Mouse (Mus musculus) lung, postnatal 36 days (tissue): Measurements from ENCODE around the gene Med31.
"Not testable (repeated sequence)": the region's sequence is repeated elsewhere in the genome, so short reads cannot be mapped to it uniquely, and the experiment has no call there.

ENCODE experiments used
- DNase-seq: peaks from one replicate; pipeline ENCODE4 v3.0.0; 2022; ENCODE audit warnings: mixed read lengths

The Med31 gene

GRCm38 (mm10) chr11:72196506-72196905, 18.9 kb downstream of the Med31 start:
- DNase-seq: no peak

- DNase-seq: no peak
These were observed 21.1 kb downstream of the Med31 start for GRCm38 (mm10) chr11:72194259-72194658.

- DNase-seq: no peak
These were observed 24.5 kb downstream of the Med31 start for GRCm38 (mm10) chr11:72190857-72191256.

DNA sequence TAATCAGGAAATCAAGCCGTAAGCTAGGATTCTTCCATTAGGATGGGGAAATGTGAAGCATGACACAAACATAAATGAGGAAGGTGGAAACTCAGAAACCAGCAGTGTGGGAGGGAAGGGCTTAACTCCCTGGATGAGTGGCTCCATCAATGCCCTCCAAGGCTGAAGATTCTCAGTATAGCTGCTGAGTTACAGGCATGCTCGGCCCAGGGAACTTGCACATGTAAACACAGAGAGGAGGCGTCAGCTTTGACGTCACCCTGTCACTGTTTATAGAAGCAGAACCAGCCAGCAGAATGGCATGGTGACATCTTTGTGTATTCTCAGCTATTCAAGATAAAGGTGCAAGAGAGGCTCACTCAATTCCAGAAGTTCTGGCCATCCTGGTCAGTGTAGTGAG, 31.1 kb downstream of the Med31 start:
- peak; percentile 16 for DNase-seq

DNA sequence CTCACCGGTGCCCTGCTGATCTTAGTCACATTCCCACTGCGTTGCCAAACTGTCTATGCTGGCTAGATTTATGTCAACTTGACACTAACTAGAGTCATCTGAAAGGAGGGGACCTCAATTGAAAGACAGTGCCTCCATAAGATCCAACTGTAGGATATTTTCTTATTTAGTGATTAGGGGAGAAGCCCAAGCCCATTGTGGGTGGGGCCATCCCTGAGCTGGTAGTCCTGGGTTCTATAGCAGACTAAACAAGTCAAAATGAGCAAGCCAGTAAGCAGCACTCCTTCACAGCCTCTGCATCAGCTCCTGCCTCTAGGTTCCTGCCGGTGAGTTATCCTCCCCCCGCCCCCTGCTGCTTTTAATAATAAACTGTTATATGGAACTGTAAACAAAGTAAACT, 34.3 kb downstream of the Med31 start:
- no peak for DNase-seq

DNA sequence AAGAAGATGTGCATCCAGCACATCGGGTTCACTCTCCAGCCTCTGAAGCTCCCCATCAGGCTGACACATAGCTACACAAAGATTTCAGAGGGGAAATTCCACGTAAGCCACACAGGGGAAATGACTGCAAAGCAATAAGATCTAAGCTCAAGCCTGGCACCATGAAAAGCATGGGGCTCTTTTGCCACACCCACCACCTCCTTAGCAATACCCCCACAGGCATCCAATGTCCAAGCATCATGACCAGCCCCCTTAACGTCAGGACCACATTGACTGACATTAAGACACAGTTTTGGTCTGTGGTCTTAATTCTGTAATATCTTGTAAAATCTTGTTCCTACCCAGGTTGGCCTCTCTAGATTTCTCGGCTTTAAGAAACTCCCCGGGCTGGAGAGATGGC, 34.8 kb downstream of the Med31 start:
- no peak for DNase-seq

GRCm38 (mm10) chr11:72176553-72176952, 38.8 kb downstream of the Med31 start:
- DNase-seq: no peak

DNA sequence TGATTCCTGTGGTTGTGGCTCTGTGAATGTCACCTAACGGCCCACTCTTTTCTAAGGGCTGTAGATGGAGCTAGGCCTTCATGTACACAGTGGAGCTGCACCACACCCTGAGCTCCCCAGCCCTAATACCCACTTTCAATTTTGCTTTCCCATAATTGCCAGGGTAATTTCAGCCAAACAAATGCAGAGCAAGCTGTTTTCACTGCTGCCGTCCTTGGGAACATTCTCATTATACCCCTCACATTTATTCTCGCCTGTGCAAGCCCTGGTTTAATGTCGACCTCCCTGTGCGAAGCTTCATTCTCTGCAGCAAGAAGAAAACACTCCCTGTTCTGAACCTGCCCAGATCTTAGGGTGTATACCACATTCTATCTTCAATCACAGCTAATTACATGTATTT, 39.4 kb downstream of the Med31 start:
- DNase-seq: no peak

DNA sequence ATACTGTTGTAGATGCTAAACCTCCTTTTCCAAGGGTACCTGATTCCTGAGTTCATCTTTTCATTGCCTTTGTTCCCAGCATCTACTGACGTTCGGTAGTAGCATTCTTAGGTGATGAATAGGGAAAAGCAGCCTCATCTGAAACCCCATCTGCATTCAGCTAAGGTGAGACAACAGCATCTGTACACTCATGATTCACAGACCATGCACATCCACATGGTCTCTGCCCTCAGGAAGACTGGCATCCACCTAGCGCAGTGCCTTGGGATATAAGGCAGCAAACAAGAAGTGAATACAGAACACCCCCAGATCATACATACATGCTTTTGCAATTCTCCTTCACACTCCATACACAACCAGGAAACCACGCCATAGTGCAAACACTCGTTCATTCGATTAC, 40.7 kb downstream of the Med31 start:
- no peak for DNase-seq

DNA sequence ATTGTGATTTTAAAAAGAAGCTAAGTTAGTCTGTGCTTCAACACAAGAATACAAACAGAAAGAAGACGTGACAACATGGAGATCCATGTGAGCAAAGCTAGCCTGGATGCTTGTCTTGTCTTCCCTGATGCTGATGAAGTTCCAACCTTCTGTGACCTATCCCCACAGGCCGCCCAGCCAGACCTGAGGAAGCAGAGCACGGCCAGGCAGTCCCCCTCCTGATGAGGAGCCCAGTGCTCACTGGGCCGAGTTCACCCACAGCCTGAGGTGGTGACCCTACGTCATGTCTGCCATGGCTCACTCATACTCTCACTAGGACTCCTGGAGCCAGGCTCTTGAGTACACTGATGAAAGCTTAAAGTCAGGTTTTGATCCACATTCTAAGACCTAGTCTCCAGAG, 41.9 kb downstream of the Med31 start:
- DNase-seq: no peak

GRCm38 (mm10) chr11:72171906-72172305, 43.5 kb downstream of the Med31 start:
- not testable (repeated sequence) for DNase-seq

DNA sequence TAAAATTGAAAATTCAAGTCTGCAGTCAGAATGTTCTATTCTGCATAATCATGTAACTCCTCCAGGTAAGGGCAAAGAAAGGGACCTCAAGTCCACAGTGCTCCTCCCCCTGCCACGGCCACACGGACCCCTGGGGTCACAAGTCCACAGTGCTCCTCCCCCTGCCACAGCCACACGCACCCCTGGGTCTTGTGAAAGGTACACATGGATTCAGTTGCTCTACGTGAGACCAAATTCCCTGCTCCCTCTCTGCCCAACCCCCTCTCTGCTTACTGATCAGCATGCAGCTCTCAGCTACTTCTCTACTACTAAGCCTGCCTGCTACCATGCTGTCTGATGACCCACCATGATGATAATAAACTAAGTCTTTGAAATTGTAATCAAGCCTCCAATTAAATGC, 45.5 kb downstream of the Med31 start:
- DNase-seq: no peak

- DNase-seq: no peak
These were observed 52.2 kb downstream of the Med31 start for GRCm38 (mm10) chr11:72163198-72163597.
